Comparison of ENCODE assay signal across 14 mouse cellular contexts in the genomic region with DNA sequence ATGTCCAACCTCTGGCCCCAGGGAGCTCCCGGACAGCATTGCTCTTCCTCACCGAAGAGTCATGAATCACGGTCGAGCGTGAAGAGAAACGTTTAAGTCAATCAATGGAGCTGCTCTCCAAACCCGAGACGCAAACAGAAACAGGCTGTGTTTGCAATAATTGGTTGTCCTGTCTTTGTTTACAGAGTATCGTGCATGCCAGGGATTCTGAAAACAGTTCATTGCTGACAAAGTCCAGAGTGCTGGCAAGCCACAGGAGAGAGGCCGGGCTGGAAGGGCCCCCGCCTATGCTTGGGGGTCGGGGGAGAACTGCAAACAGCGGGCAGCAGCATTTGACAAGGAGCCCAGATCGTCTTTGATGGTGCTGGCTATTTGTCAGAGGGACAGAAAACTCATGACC.
A peak's percentile ranks its signal among the peaks of the same experiment; 100 is the strongest.
DNase-seq lines count a peak whose midpoint lies in the region; TF ChIP-seq lines count a peak whose summit lies in the region.
"Had no signal": no experiment of that assay in that cellular context is flagged by ENCODE, and none has a peak within 500 bp of the region (broad histone marks: within the 10 kb centered on the region; RNA-seq: fewer than 3 reads in every experiment).

No protein-coding gene starts in this region.

- H3K36me3 ChIP-seq in kidney, adult 2 months (ENCODE audit: control insufficient read depth, insufficient read depth, low read length) = no peaks in the 10 kb centered on the region
- no peaks in the 10 kb centered on the region for H3K36me3 ChIP-seq in thymus, adult 2 months (ENCODE audit: control insufficient read depth, insufficient read depth, low read length)
- H3K36me3 ChIP-seq: limb, embryonic 15.5 days had no signal

- H3K4me3 ChIP-seq in kidney, adult 2 months (ENCODE audit: insufficient read depth, low read depth, low read length) = no peak overlapping the region
- no peak overlapping the region for H3K4me3 ChIP-seq in thymus, adult 2 months (ENCODE audit: control insufficient read depth, insufficient read depth, low read length)
- H3K4me3 ChIP-seq: limb, embryonic 15.5 days; megakaryocyte, embryonic 14.5 days had no signal

- H3K27me3 ChIP-seq in kidney, adult 2 months (replicated peaks; ENCODE audit: control insufficient read depth, insufficient read depth, low read length) = no peaks in the 10 kb centered on the region
- H3K27me3 ChIP-seq in thymus, adult 2 months (ENCODE audit: control insufficient read depth, insufficient read depth, low read length) = no peaks in the 10 kb centered on the region
- H3K27me3 ChIP-seq: limb, embryonic 15.5 days; Patski had no signal

- no peak for TF ChIP-seq CTCF in kidney, adult 2 months (conservative IDR thresholded peaks at IDR 0.05; ENCODE audit: insufficient read depth, insufficient read length, low read depth, low read length)
- no peak for TF ChIP-seq CTCF in brain, embryonic 14.5 days (IDR thresholded peaks at IDR 0.05; ENCODE audit: borderline replicate concordance, extremely low read depth, insufficient read depth, insufficient read length)
- no peak for TF ChIP-seq CTCF in thymus, adult 2 months (IDR thresholded peaks at IDR 0.05; ENCODE audit: borderline replicate concordance, control insufficient read depth, extremely low read depth, insufficient read depth, low read length, poor library complexity)

- H3K27ac ChIP-seq in kidney, adult 2 months (ENCODE audit: insufficient read depth, low read depth, low read length) = no peak overlapping the region
- H3K27ac ChIP-seq in thymus, adult 2 months (ENCODE audit: control insufficient read depth, insufficient read depth, low read length) = no peak overlapping the region
- H3K27ac ChIP-seq: limb, embryonic 15.5 days had no signal

- no peaks in the 10 kb centered on the region for H3K4me1 ChIP-seq in kidney, adult 2 months (ENCODE audit: control insufficient read depth, insufficient read depth, low read length)
- H3K4me1 ChIP-seq in thymus, adult 2 months (replicated peaks; ENCODE audit: control insufficient read depth, insufficient read depth, low read length) = peaks cover 3% of the 10 kb centered on the region; the same call in 1 of the 2 replicates
- H3K4me1 ChIP-seq: megakaryocyte, embryonic 14.5 days had no signal

- no peak for TF ChIP-seq POLR2A in kidney, adult 2 months (IDR thresholded peaks at IDR 0.05; ENCODE audit: low read depth, low read length)
- no peak for TF ChIP-seq POLR2A in brain, embryonic 14.5 days (IDR thresholded peaks at IDR 0.05; ENCODE audit: borderline replicate concordance, extremely low read depth, insufficient read depth, insufficient read length, poor library complexity, severe bottlenecking)
- no peak for TF ChIP-seq POLR2A in thymus, adult 2 months (IDR thresholded peaks at IDR 0.05; ENCODE audit: control insufficient read depth, extremely low read depth, insufficient read depth, low read length, poor library complexity)

- 41% methylated on average over 14 of the region's 14 CpGs for whole genome bisulfite sequencing in kidney, adult 2 months
- WGBS in thymus, adult 2 months = 82% methylated on average over 14 of the region's 14 CpGs

- DNase-seq in kidney, adult 2 months = peak; percentile 1
- DNase-seq in kidney, adult 9 months = no peak
- peak; percentile 90 for DNase-seq in Muller cell, postnatal 12 days (ENCODE audit: inconsistent ontology term)
- DNase-seq in brain, embryonic 14.5 days (ENCODE audit: low read depth) = peak; percentile 64
- DNase-seq in lung, postnatal 10 days = peak; percentile 77
- no peak for DNase-seq in retina, postnatal 1 day
- no peak for DNase-seq in thymus, adult 2 months
- DNase-seq: cerebellum, adult 8-10 months; heart, postnatal 36 days; kidney, postnatal 36 days; layer of hippocampus, postnatal 36 days had no signal

Comparison
In these comparisons a context has a peak if more than half of its experiments do, and no peak if none do; other contexts are left out.
1. DNase-seq: peak in kidney, adult 2 months (single experiment), Muller cell, postnatal 12 days (single experiment), brain, embryonic 14.5 days (single experiment) and lung, postnatal 10 days (single experiment); none in kidney, adult 9 months (single experiment), retina, postnatal 1 day (single experiment) and thymus, adult 2 months (single experiment).